Mouse (Mus musculus): ENCODE results near the gene Mfsd5.

The Mfsd5 gene

DNA sequence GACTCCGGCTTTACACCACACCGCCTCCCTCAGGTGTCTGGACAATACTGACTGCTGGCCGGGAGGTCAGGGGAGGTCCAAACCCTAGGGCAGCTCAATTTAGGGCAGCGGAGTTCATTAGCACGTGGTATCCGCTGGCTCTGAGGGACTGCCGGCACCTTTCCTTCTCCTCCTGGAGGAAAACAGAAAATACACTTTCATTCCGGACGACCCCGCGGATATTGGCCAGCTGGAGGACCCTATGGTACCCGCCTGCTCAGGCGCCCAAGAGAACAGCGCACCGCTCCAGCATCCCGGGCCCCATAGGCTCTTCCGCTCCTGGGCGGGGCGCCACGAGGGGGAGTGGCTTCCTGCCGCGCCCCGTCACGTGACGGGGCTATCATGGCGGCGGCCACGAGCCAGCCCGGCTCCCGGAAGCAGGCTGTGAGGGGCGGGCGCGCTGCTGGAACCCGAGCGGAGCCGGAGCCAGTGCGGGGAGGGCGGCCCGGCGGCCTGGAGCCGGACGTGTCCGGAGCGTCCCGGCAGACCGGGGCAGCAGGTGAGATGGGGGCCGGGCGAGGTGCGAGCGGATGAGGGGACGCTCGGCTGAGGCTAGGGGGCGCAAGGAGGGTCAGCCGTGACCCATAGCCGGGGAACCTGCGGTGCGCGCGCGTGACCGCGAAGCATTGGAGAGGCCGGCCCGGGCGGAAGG, at the start of gene Mfsd5:
Mfsd5 (plus strand) TSS at position 363 of the 691 bp plus-strand sequence.
- peak; percentile 87 to 91 for DNase-seq

- DNase-seq = no peak
These were observed 48.6 kb upstream of the Mfsd5 start for GRCm38 (mm10) chr15:102230408-102231321.

DNA sequence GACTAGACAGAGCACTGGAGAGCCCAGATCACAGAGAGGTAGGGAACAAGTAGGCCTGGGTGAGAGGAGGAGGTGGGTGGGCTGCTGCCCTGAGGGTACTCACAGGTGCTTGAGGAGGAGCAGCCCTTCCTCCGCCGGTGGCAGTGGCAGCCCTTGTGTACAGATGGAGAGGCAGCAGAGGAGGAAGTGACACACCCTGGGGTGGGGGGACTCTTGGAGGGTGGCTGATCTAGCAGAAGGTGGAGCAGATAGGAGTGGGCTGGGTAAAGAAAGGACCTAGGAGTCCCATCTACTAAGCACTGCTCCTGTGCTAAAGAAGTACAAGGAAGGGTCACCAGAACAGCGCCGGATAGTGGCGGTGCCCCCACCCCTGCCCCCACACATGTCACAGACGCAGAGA, 47.5 kb upstream of the Mfsd5 start, which contains the start of gene Itgb7:
Itgb7 (minus strand) TSS at position 197 of the 400 bp plus-strand sequence.
- DNase-seq = no peak

DNA sequence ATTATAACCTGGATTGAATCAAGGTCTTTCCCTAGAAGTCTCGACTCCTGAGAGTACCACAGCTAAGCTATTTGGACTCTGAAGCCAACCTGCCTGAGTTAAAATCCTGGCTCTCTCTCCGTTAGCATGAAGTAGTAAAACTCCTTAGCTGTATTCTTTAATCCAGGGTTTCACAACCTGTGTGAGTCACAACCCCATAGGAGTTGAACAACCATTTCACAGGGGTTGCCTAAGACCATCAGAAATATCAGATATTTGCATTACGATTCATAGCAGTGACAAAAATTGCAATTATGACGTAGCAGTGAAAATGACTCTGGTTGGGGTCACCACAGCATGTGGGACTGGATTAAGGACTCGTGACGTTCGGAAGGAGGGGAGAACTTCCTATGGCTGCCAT, 46.5 kb upstream of the Mfsd5 start:
- no peak for DNase-seq

- no peak for DNase-seq
These were observed 45.4 kb upstream of the Mfsd5 start for GRCm38 (mm10) chr15:102233896-102234295.

GRCm38 (mm10) chr15:102235371-102236027, 43.8 kb upstream of the Mfsd5 start:
- DNase-seq = no peak

DNA sequence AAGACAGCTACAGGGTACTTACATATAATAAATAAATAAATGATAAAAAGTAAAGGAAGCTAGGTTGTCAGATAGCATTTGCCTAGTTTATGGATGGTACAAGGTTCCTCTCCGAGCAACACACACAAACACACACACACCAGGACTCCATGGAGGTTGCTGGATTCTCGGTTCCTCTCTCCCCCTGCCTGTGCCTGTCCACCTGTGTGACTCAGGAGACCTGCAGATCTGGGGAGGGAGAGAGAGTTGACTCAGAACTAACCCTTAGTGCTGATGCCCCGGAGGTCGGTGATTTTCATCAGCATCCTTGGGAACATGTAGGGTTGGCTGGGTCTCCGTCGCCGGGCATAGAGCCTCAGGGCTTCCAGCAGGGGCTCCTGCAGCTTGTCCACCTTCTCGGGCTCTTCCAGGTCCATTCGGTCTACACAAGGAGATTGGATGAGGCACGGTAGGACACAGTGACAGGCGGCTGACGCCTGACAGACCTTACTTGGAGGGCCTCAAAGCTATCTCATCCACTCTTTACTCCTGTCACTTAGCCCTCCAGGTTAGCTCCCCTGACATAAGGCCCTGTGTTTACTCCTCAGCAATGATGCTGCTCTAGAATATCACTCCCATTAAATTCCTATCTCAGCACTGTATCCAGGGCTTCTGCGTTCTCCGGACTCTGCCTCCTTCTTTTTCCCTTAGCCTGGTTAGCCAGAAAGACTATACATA, 40.6 kb upstream of the Mfsd5 start:
- DNase-seq = no peak

- peak; percentile 75 to 80 for DNase-seq
These were observed 40.0 kb upstream of the Mfsd5 start for GRCm38 (mm10) chr15:102239260-102239590.

DNA sequence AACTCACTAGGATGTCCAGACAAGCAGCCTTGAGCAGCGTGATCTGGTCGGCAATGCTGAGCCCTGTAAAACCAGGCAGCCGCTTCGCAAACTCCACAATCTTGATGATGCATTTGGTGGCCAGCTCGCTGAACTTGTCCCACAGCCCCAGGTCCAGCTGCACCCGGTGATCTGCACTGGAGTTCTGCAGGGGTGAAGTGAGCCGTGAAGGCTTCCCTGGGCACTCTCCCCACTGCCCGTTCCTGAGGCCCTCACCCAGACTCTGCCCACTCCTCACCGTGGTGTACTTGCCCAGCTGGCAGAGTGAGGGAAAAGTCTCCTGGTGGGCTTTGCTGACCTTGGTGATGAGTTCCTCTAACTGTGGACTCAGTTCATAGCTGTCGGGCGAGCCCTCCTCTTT, 39.4 kb upstream of the Mfsd5 start:
- no peak for DNase-seq

DNA sequence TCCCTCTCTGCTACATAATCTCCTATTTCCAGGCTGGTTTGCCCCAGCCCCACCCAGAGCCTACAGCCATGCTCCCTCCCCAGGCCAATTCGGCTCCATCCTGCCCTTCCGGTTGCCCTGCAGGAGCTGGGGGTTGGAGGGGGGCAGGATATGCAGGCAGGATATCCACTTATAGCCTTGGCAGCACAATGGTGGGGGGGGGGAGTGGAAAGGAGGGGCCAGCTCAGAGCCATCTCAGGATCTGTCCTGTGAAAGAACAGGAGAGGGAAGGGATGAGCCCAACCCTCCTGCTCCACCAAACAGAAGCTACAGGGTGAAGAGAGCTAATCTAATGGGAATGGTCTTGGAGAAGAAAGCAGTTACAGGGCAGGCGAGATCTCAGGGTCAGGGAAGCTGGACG, 38.6 kb upstream of the Mfsd5 start:
- no peak for DNase-seq

GRCm38 (mm10) chr15:102242404-102243228, 36.6 kb upstream of the Mfsd5 start:
- DNase-seq = no peak

- DNase-seq = no peak
These were observed 35.7 kb upstream of the Mfsd5 start for GRCm38 (mm10) chr15:102243229-102244190.

DNA sequence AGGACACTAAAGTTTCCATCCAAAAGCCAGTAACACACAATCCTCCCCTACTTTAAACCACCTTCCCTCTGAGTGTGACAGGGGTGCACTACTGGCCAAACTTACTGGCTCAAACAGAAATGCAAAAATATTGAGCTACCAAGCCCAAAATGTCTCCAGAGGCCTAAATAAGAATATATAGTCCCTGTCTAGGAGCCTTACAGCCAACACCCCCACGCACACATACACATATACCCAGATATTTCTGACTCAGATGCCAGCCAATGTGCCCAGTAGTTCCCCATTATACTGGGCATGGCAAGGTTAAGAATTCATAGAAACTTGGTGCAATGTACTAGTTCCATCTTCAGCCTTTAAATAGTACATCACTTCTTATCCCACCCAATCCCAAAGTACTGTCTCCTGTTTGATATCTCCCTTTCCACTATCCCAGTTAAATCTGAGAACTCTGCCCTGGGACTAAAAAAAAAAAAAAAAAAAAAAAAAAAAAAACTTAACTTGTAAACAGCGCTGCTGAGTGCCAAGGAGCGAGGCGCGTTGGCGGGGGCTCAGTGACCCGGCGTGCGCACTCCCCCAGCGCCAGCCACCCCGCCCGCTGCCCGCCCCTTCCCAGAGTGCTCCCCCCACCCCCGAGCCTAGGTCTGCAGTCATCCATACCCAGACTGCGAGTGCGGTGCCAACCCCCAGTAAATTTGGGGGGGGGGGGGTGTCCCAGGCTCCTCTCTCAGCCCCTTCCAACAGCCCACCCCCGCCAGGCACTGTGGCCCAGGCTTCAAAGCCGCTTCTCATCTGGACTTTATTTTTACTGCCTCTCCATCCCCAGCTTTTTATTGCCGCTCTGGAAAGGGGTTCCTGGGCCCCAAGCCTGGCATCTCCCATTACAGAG, 34.7 kb upstream of the Mfsd5 start:
- no peak for DNase-seq

- DNase-seq = peak in 1 of 2 experiments; percentile 16
These were observed 33.8 kb upstream of the Mfsd5 start for GRCm38 (mm10) chr15:102245461-102245881.

DNA sequence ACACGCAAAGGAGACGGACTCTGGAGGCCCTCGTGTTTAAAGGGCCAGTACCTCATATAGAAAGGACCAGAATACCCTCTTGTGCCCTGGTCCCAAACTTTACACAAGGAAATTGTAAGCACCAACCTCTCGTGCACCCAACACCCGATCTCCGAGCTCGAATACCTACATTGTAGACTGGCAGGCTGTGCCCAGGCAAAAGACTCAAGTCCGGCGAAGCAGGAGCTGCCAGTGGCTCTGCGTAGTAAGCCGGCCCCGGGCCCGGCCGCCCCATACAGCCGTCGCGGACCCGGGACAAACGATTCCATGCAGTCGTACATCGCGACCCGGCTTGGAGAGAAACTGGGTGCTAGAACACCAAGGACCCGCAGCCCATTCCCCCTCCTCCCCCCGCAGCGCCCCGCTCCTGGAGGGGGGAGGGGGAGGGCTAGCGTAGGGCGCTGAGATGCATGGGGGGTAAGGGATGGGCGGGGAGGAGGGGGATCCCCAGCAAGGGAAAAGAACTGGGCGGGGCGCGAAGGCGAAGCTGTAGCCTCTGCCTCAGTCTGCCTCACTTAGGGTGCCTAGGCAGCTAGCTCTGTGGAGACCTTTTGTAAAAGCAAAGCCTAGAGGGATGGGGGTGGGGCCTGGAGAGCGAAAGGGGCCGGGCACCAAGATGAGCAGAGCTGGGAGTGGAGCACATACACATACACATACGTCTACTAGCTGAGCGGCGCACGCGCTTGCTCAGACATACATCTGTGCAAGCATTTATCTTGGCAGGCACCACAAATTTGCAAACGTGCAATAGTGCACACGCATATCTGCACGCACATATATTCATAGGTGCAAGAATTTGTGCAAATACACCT, 33.1 kb upstream of the Mfsd5 start:
- peak; percentile 60 to 68 for DNase-seq

DNA sequence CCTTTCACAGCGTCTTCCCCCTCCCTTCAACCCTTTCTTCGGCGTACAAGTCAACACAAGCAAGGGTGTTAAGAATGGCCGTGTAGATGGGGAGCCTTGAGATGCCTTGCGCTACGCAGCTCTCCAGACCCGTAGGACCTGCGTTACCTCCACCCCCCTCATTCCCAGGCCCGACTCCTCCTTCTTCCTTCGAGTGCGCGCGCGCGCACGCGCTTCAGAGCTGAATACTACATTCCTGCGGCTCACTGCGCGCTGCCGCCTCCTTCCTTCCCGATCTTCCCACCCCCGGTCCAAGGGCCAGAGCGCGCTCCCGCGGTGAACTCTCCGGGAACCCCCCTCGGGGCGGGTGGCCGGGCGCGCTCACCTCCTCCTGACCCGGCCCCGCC, 32.4 kb upstream of the Mfsd5 start:
- peak; percentile 87 to 88 for DNase-seq

DNA sequence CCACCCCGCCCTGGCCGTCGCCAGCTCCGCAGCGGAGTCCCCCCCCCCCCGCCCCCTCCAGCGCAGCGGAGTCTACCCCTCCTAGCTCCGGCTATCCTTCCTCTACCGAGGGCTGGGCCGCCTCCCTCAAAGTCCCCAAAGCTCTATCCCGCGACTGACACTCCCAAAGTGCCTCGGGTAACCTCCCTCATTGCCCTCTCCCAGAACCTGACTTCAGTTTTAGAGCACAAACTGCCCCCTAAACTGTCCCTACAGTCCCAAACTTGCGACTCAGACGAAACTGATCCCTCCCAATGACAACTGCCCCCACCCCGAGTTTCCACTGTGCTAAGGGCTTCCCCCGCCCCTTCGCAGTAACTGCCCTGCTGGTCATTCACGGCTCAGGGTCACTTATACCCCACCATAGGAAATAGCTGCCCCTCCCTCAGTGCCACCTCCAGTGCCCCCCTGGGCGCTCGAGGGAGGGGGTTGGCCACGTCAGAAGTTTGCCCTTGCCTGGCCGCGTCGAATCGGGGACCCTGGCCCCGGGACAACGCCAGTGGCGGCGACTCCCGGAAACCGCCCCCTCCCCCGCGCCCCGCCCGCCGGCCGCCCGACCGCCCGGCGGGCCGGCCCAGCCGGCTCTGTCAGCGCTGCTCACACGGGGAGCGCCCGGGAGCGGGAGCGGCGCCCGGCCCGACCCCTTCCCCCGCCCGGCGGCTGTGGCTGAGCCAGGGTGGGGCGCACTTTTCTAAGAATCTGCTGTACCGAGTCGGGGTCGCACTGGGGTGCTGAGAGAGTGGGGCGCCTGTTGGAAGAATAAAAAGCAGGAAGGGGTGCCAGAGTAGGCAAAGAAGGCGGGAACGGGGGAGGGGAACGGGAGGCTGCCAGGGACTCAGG, 31.8 kb upstream of the Mfsd5 start:
- peak; percentile 16 to 33 for DNase-seq

Data from cerebellum, postnatal 36 days (tissue).